Mouse (Mus musculus) erythroblast, embryonic 14.5 days (primary cell): ENCODE data around the gene Alms1.
"Not testable (repeated sequence)": the region's sequence is repeated elsewhere in the genome, so short reads cannot be mapped to it uniquely, and the experiment has no call there.

ENCODE experiments used
- GATA1 ChIP-seq: IDR thresholded peaks from 2 replicates; pipeline ENCODE4 v1.6.1; 2012; ENCODE audit warnings: low read length, inconsistent platforms, mixed read lengths
- TAL1 ChIP-seq: IDR thresholded peaks from 3 replicates; pipeline ENCODE4 v1.6.1; 2012; ENCODE audit warnings: low read length, inconsistent platforms, mixed read lengths

- not testable (repeated sequence) for TF ChIP-seq GATA1, TAL1
Observed at GRCm38 (mm10) chr6:85709206-85709605, 121.9 kb downstream of the Alms1 start.
